Mouse (Mus musculus) midbrain, postnatal 0 days (tissue): ENCODE data around the gene Fbxl12. TPM values are rescaled to one million over a fixed set of nuclear protein-coding genes. Genes with fewer than 3 reads are reported as not detected.
A peak's percentile ranks its signal among the peaks of the same experiment; 100 is the strongest.
"Not testable (repeated sequence)": the region's sequence is repeated elsewhere in the genome, so short reads cannot be mapped to it uniquely, and the experiment has no call there.

Source experiments
- ATAC-seq: fragments of 200-750 bp; cut with Nextera tagmentation; 2 replicates; pipeline ENCODE4 v1.8.0; 2017; ENCODE audit warnings: moderate number of reproducible peaks, mild to moderate bottlenecking, moderate TSS enrichment, moderate library complexity; ENCODE audit not compliant: low FRiP score
- DNase-seq: peaks from one replicate; pipeline ENCODE4 v3.0.0-alpha.2; 2015; ENCODE audit warnings: low spot score
- H3K27ac ChIP-seq: fragments of 300-500 bp; sonication (generic); 2 replicates; pipeline ENCODE4 v1.5.1; 2014; ENCODE audit warnings: low read depth, mild to moderate bottlenecking, low read length, mixed read lengths
- H3K27me3 ChIP-seq: fragments of 300-500 bp; sonication (generic); 2 replicates; pipeline ENCODE4 v1.6.1; 2014; ENCODE audit warnings: low read length, control low read depth, mixed read lengths; ENCODE audit not compliant: insufficient read depth
- H3K36me3 ChIP-seq: fragments of 300-500 bp; sonication (generic); 2 replicates; pipeline ENCODE4 v1.6.1; 2014; ENCODE audit warnings: low read length, control low read depth, mixed read lengths; ENCODE audit not compliant: insufficient read depth
- H3K4me1 ChIP-seq: fragments of 300-500 bp; sonication (generic); 2 replicates; pipeline ENCODE4 v1.6.1; 2014; ENCODE audit warnings: mild to moderate bottlenecking, control low read depth, antibody characterized with exemption, low read length, mixed read lengths; ENCODE audit not compliant: insufficient read depth
- H3K4me2 ChIP-seq: fragments of 300-500 bp; sonication (generic); 2 replicates; pipeline ENCODE4 v1.6.1; 2014; ENCODE audit warnings: low read depth, mild to moderate bottlenecking, low read length, mixed read lengths; ENCODE audit not compliant: poor library complexity, severe bottlenecking
- H3K4me3 ChIP-seq: fragments of 300-500 bp; sonication (generic); 2 replicates; pipeline ENCODE4 v1.5.1; 2014; ENCODE audit warnings: low read depth, mild to moderate bottlenecking, low read length, moderate library complexity
- H3K9ac ChIP-seq: fragments of 300-500 bp; sonication (generic); replicated peaks from 2 replicates; pipeline ENCODE4 v1.6.1; 2014; ENCODE audit warnings: mild to moderate bottlenecking, low read length, moderate library complexity, mixed read lengths; ENCODE audit not compliant: poor library complexity, severe bottlenecking
- H3K9me3 ChIP-seq: fragments of 300-500 bp; sonication (generic); 2 replicates; pipeline ENCODE4 v1.6.1; 2016; ENCODE audit warnings: low read length, control low read depth
- CTCF ChIP-seq: IDR thresholded peaks from 2 replicates; pipeline ENCODE4 v1.5.1; 2016; ENCODE audit warnings: antibody characterized with exemption, mild to moderate bottlenecking
- WGBS: fragments of 180-500 bp; shearing (Covaris S2); extraction: QIAGEN DNeasy Blood & Tissue Kit; methylation state at CpG from one replicate; pipeline ENCODE4 v1.1.7; 2014; 5-methylcytosine and 5-hydroxymethylcytosine counted together
- polyA plus RNA-seq: library from polyadenylated mRNA; unstranded; fragments of >200 nt; fragmentation: Nextera tagmentation; extraction: Ambion mirVana; gene quantifications from 2 replicates; pipeline ENCODE4 v1.2.1, GENCODE M21; 2015
- total RNA-seq: library from RNA; depleted of rRNA; stranded (reverse); fragments of >200 nt; gene quantifications from 2 replicates; pipeline ENCODE4 v1.2.3, GENCODE M21; 2014; rRNA removed

Fbxl12 gene
- total RNA-seq (17.6 and 25.3 TPM in 2 replicates), polyA plus RNA-seq (12.9 and 13.6 TPM in 2 replicates)

GRCm38 (mm10) chr9:20644360-20645081 is at the start of gene Fbxl12:
Gene Fbxl12, minus strand, starts transcription at chr9:20644767.
- peak within 1 kb of the TSS; percentile 64 for H3K4me3 ChIP-seq
- DNase-seq (peak; percentile 90), ATAC-seq (peak; percentile 45; the same call in 1 of the 2 replicates)
- TF ChIP-seq CTCF: no peak
- under 1% methylated on average over 43 of the region's 43 CpGs for WGBS
- H3K36me3 ChIP-seq: peaks cover 19% of the 10 kb centered on the region
- H3K4me1 ChIP-seq: peaks cover 9% of the 10 kb centered on the region; the same call in 1 of the 2 replicates
- H3K27ac ChIP-seq: peak within 1 kb of the TSS; percentile 83
- peak within 1 kb of the TSS; percentile 74 for H3K9ac ChIP-seq
- peak within 1 kb of the TSS; percentile 97 for H3K4me2 ChIP-seq
- H3K9me3 ChIP-seq: no peaks in the 10 kb centered on the region
- no peaks in the 10 kb centered on the region for H3K27me3 ChIP-seq

- Histone ChIP-seq H3K36me3 (no peaks in the 10 kb centered on the region), H3K27me3 (no peaks in the 10 kb centered on the region), H3K4me3 (no peak overlapping the region), H3K4me2 (no peak overlapping the region), H3K27ac (no peak overlapping the region), H3K9me3 (no peaks in the 10 kb centered on the region), H3K4me1 (no peaks in the 10 kb centered on the region; the same call in 1 of the 2 replicates), H3K9ac (no peak overlapping the region)
- ATAC-seq (no peak), DNase-seq (no peak)
- WGBS: 87% methylated on average over 3 of the region's 3 CpGs
- no peak for TF ChIP-seq CTCF
These were observed 48.3 kb upstream of the Fbxl12 start for GRCm38 (mm10) chr9:20692863-20693262.

- not testable (repeated sequence) for H3K4me3 ChIP-seq, H3K9ac ChIP-seq, H3K4me2 ChIP-seq, DNase-seq, H3K36me3 ChIP-seq, H3K27ac ChIP-seq, H3K4me1 ChIP-seq, H3K9me3 ChIP-seq, H3K27me3 ChIP-seq, ATAC-seq
- 83% methylated on average over 2 of the region's 2 CpGs for WGBS
These were observed 45.9 kb upstream of the Fbxl12 start for GRCm38 (mm10) chr9:20690449-20690848.

- H3K36me3 ChIP-seq: no peaks in the 10 kb centered on the region
- no peaks in the 10 kb centered on the region for H3K9me3 ChIP-seq
- TF ChIP-seq CTCF: no peak
- H3K4me2 ChIP-seq: no peak overlapping the region
- WGBS: 7% methylated on average over 4 of the region's 4 CpGs
- H3K27me3 ChIP-seq: no peaks in the 10 kb centered on the region
- no peak overlapping the region for H3K27ac ChIP-seq
- peak; percentile 22; the same call in 1 of the 2 replicates for ATAC-seq
- peak; percentile 24 for DNase-seq
- H3K4me3 ChIP-seq: no peak overlapping the region
- no peak overlapping the region; the same call in 1 of the 2 replicates for H3K9ac ChIP-seq
- H3K4me1 ChIP-seq: no peaks in the 10 kb centered on the region; the same call in 1 of the 2 replicates
These were observed 45.3 kb upstream of the Fbxl12 start for GRCm38 (mm10) chr9:20689913-20690312.

- Histone ChIP-seq H3K27ac (no peak overlapping the region), H3K9ac (no peak overlapping the region), H3K4me2 (no peak overlapping the region), H3K9me3 (no peaks in the 10 kb centered on the region), H3K27me3 (no peaks in the 10 kb centered on the region), H3K4me3 (no peak overlapping the region), H3K4me1 (no peaks in the 10 kb centered on the region), H3K36me3 (no peaks in the 10 kb centered on the region)
- 0 out of 2 replicates have a peak, but pooled peaks have one; percentile 6 for ATAC-seq
- TF ChIP-seq CTCF: no peak
- no CpG with 5 or more reads among the region's 1 CpGs for WGBS
- no peak for DNase-seq
These were observed 44.8 kb upstream of the Fbxl12 start for GRCm38 (mm10) chr9:20689403-20689802.
